Mouse (Mus musculus): ENCODE data around the gene Nme3. TPM values are rescaled to one million over a fixed set of nuclear protein-coding genes. Genes with fewer than 3 reads are reported as not detected.
A peak's percentile ranks its signal among the peaks of the same experiment; 100 is the strongest.

Gene Nme3
- total RNA-seq, 2 experiments from 2014 or later: 46.5 to 51.2 TPM

GRCm38 (mm10) chr17:24885356-24886133 lies 10.8 kb upstream of the Nme3 start:
- intact Hi-C loops (cut with DNase I): no loop called here
- TF ChIP-seq CTCF (IDR thresholded peaks at IDR 0.05): no peak
- peak in 1 of 2 experiments; percentile 24 for DNase-seq (ENCODE audit: extremely low spot score in 1 of 2, low spot score in 2 of 2)
- Histone ChIP-seq H3K27ac (peak overlapping the region; percentile 1; the same call in 1 of the 2 replicates), H3K4me3 (peak overlapping the region; percentile 65)

- intact Hi-C loops (cut with DNase I): no loop called here
- Histone ChIP-seq H3K4me3 (peak within 1 kb of the TSS; percentile 82), H3K27ac (peak within 1 kb of the TSS; percentile 96)
- peak; percentile 97 for DNase-seq (ENCODE audit: extremely low spot score in 1 of 2, low spot score in 2 of 2)
- peak; percentile 24 for TF ChIP-seq CTCF (IDR thresholded peaks at IDR 0.05)
Observed at GRCm38 (mm10) chr17:24886134-24886931, 10.0 kb upstream of the Nme3 start, which contains the start of the genes Nubp2 and Spsb3. Gene Nubp2, minus strand, starts transcription at chr17:24886349. Gene Spsb3, plus strand, starts transcription at chr17:24886643.

GRCm38 (mm10) chr17:24886932-24887271 lies 9.4 kb upstream of the Nme3 start:
- intact Hi-C loops (cut with DNase I): no loop called here
- TF ChIP-seq CTCF (IDR thresholded peaks at IDR 0.05): no peak
- H3K27ac ChIP-seq: peak overlapping the region; percentile 96
- DNase-seq (ENCODE audit: extremely low spot score in 1 of 2, low spot score in 2 of 2): no peak
- H3K4me3 ChIP-seq: peak overlapping the region; percentile 82

- H3K27ac ChIP-seq: peak overlapping the region; percentile 96
- intact Hi-C loops (cut with DNase I): no loop called here
- peak in 1 of 2 experiments; percentile 20 for DNase-seq (ENCODE audit: extremely low spot score in 1 of 2, low spot score in 2 of 2)
- peak overlapping the region; percentile 82 for H3K4me3 ChIP-seq
- no peak for TF ChIP-seq CTCF (IDR thresholded peaks at IDR 0.05)
Observed at GRCm38 (mm10) chr17:24887291-24888080, 8.8 kb upstream of the Nme3 start.

- TF ChIP-seq CTCF (IDR thresholded peaks at IDR 0.05): no peak
- no peak for DNase-seq (ENCODE audit: extremely low spot score in 1 of 2, low spot score in 2 of 2)
Observed at GRCm38 (mm10) chr17:24888862-24889261, 7.4 kb upstream of the Nme3 start.

GRCm38 (mm10) chr17:24890151-24891092 lies 5.9 kb upstream of the Nme3 start:
- peak in 1 of 2 experiments; percentile 14 for DNase-seq (ENCODE audit: extremely low spot score in 1 of 2, low spot score in 2 of 2)
- intact Hi-C loops (cut with DNase I): no loop called here
- Histone ChIP-seq H3K4me3 (no peak overlapping the region), H3K27ac (no peak overlapping the region)
- no peak for TF ChIP-seq CTCF (IDR thresholded peaks at IDR 0.05)

More at GRCm38 (mm10) chr17:24888862-24889261, 7.4 kb upstream of the Nme3 start:
- Histone ChIP-seq H3K27ac (no peak overlapping the region), H3K4me3 (no peak overlapping the region)
- intact Hi-C loops (cut with DNase I): no loop called here

- no peak overlapping the region for H3K27ac ChIP-seq
- intact Hi-C loops (cut with DNase I): no loop called here
- no peak for DNase-seq (ENCODE audit: extremely low spot score in 1 of 2, low spot score in 2 of 2)
Observed at GRCm38 (mm10) chr17:24891321-24891720, 5.0 kb upstream of the Nme3 start.

GRCm38 (mm10) chr17:24892785-24893184 lies 3.5 kb upstream of the Nme3 start:
- no peak for TF ChIP-seq CTCF (IDR thresholded peaks at IDR 0.05)
- H3K4me3 ChIP-seq: no peak overlapping the region
- intact Hi-C loops (cut with DNase I): no loop called here
- no peak overlapping the region for H3K27ac ChIP-seq
- DNase-seq (ENCODE audit: extremely low spot score in 1 of 2, low spot score in 2 of 2): no peak

More at GRCm38 (mm10) chr17:24891321-24891720, 5.0 kb upstream of the Nme3 start:
- no peak for TF ChIP-seq CTCF (IDR thresholded peaks at IDR 0.05)
- H3K4me3 ChIP-seq: no peak overlapping the region

- Histone ChIP-seq H3K4me3 (no peak overlapping the region), H3K27ac (no peak overlapping the region)
- TF ChIP-seq CTCF (IDR thresholded peaks at IDR 0.05): no peak
- intact Hi-C loops (cut with DNase I): no loop called here
- DNase-seq (ENCODE audit: extremely low spot score in 1 of 2, low spot score in 2 of 2): no peak
Observed at GRCm38 (mm10) chr17:24893276-24893675, 3.0 kb upstream of the Nme3 start.

- intact Hi-C loops (cut with DNase I): no loop called here
- DNase-seq (ENCODE audit: extremely low spot score in 1 of 2, low spot score in 2 of 2): no peak
- Histone ChIP-seq H3K4me3 (peak overlapping the region; percentile 56), H3K27ac (peak overlapping the region; percentile 94)
- TF ChIP-seq CTCF (IDR thresholded peaks at IDR 0.05): no peak
Observed at GRCm38 (mm10) chr17:24894061-24894994, 2.0 kb upstream of the Nme3 start.
